Mouse (Mus musculus) frontal cortex, postnatal 14 days (tissue): ENCODE measurements around the gene Olfr74.
"Not testable (repeated sequence)": the region's sequence is repeated elsewhere in the genome, so short reads cannot be mapped to it uniquely, and the experiment has no call there.

Experiments
- DNase-seq, 2 experiments: peaks; one replicate each; pipeline ENCODE4 v3.0.0; 2022; ENCODE audit warnings: low spot score in 2 of 2

Olfr74 gene

DNA sequence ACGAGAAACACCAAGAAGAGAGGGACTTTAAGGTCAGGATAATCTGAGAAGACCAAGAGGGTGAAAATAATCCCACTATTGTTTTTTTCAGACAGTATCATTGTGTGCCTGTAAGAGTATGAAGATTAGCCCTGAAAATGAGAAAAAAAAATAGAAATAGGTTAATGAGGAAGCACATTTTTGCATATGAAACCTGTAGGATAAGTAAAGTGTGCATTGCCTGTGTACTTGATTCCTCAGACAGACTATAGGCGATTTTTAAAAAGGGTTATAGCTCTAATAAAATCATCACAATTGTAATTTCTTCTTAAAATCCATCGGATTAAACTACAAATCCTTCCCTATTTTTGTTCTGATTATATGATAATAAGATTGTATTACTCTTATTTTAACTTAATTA is at the start of gene Olfr74:
Olfr74 (minus strand) TSS at position 101 of the 400 bp plus-strand sequence.
- DNase-seq, result no peak

DNA sequence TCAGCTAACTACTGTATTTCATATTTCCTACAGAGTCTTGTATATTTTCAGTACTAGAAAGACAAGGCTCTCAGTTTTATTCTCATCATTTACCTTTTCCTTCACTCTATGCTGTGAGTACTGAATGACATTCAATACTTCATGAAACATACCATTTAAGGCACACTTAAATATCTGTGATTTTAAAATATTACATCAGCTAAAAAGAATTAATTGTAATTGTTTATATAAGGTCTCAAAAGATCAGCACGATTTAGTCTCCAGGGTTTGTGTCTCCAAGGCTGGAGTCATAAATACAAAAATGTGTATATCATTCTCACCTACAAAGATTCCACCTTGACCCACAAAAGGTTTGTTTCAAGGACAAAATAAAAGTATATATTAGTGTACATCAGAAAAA is 48.0 kb upstream of the Olfr74 start, which contains the start of gene Olfr1161:
Olfr1161 (plus strand) TSS at position 301 of the 400 bp plus-strand sequence.
- DNase-seq, result not testable (repeated sequence)

DNA sequence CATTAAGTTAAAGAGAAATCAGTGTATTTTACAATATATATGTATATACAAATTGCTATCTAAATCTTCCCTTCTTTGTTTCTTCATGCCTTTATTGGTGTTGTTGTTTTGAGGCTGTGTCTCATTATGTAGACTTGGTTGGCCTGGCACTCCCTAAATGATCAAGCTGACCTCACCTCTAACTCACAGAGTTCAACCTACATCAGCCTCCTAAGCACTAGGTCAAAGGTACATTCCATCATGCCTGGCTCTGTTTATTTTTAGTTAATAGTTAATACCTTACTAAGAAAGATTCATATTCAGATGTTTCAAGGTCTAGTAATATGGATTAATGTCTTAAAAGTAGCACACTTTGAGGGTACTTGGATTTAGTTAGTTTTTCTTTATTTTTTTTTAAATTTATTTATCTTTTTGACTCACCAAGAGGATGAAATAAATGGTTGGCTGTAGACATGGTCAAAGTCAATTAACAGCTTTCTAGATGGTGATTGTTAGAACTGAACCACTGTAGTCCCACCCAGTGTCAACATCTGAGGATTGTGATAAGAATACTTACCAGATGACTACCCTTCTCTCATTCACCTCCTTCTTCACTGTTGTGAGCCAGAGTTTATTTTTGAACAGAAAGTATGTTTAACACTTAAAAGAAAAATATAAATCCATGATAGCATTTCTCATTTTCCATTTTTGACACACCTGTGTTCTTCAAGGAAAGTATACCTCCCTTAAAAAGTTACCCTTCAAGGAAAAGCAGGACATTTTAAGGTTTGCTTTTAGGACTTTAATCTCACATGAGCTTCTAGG is 33.3 kb upstream of the Olfr74 start, which contains the start of gene Olfr1160:
Olfr1160 (minus strand) TSS at position 754 of the 804 bp plus-strand sequence.
- no peak for DNase-seq

DNA sequence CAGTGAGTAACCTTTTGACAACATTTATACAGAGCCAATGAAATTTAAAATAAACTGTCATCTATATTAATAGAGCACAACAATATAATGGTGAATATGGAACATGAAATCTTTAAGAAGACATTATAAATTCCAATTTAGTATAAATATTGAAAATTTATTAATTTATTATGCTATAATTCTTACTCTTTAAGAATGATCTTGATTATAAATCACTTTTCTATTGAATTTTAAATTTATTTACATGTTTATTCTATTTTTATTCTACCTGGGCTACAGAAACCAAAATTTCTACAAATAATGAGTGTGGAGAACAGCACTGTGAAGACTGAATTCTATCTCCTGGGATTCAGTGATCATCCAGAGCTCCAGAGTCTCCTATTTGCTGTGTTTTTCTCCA is 15.3 kb upstream of the Olfr74 start, which contains the start of gene Olfr1158:
Olfr1158 (plus strand) TSS at position 301 of the 400 bp plus-strand sequence.
- DNase-seq, result no peak

DNA sequence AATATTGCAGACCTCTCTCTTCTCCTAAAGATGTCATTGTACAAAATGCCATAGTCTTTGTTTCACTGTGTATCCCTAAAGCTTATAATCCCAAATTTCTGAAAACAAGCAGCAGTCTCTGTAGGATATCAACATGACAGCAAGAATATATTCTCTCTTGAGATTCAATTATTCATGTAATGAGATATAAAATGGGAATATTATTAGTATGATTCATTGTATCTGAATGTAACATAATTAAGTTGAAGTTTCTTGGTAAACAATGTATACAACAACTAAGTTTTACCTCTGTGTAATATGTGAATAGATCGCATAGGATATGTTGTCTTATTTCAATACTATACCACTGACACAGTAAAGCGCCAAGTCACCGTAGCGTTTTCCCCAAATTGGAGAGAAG is 6.3 kb downstream of the Olfr74 start, which contains the start of gene Olfr1157:
Olfr1157 (minus strand) TSS at position 101 of the 400 bp plus-strand sequence.
- no peak for DNase-seq

DNA sequence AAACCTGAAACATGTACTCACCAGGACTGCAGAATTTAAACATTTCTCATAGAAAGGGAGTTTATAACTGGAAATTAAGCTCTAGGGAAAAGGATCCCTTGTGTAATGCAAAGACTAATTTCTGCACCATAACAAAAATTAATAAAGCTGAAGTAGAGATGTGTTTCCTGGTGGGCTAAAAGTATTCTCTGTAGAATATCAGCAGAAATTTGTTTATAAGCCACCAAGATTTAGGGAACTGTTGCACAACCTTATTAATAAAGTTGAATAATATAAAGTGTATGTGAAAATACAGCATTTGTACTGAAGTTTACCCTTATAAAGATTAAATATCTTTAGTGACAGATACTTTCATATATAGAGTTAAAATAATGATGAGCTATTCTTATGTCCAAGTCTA is 21.5 kb downstream of the Olfr74 start, which contains the start of gene Olfr1156:
Olfr1156 (minus strand) TSS at position 101 of the 400 bp plus-strand sequence.
- no peak for DNase-seq

DNA sequence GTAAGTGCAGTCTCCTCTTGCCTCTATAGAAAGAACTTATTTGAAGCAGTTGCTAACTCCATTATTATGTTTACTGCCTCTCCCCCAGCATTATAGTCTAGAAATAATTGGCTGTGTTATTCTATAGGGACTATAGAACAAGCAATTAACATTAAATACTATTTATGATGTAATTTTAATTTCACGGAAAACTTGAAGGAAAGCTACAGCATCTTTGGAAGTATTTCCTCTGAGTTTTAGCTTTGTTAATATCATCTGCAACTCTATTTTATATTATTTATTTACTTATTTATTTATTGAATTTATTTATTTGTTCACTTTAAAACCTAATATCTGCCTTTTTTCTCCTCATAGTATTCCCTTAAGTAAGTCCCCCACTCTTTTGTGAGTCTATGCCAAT is 29.4 kb downstream of the Olfr74 start, which contains the start of gene Olfr1155:
Olfr1155 (minus strand) TSS at position 101 of the 400 bp plus-strand sequence.
- DNase-seq, result no peak
